Comparison of ENCODE assay signal across 8 mouse cellular contexts in the genomic region with DNA sequence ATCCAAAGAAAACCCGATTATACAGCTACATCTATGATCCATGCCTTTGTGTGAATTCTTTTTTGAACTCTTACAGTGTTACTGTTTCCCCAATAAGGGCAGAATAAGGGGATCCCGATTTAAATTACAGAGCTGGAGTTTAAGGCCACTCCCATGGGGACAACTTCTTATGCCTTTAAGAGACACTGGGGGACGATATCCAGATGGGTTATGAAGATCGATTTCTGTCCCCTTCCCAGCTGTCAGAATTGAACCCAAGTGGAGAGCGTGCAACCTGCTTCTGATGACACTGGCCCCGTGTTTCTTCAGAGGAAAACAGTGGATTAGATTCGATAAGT. TPM values are rescaled to one million over a fixed set of nuclear protein-coding genes. Genes with fewer than 3 reads are reported as not detected.
DNase-seq lines count a peak whose midpoint lies in the region; ATAC-seq and TF ChIP-seq lines count a peak whose summit lies in the region.

No protein-coding gene starts in this region.

- H3K4me2 ChIP-seq in lung, embryonic 14.5 days: peak overlapping the region; percentile 65
- peak overlapping the region; percentile 52 for H3K4me2 ChIP-seq in embryonic facial prominence, embryonic 15.5 days (replicated peaks)
- peak overlapping the region; percentile 56 for H3K4me2 ChIP-seq in limb, embryonic 12.5 days

- TF ChIP-seq CTCF in lung, embryonic 14.5 days (IDR thresholded peaks at IDR 0.05; ENCODE audit: low read depth): no peak
- no peak for TF ChIP-seq CTCF in olfactory bulb, adult 2 months (IDR thresholded peaks at IDR 0.05; ENCODE audit: insufficient read depth, low read depth, low read length)

- H3K27me3 ChIP-seq in lung, embryonic 14.5 days (ENCODE audit: insufficient read depth, low read length): no peaks in the 10 kb centered on the region
- H3K27me3 ChIP-seq in embryonic facial prominence, embryonic 15.5 days: no peaks in the 10 kb centered on the region
- H3K27me3 ChIP-seq in limb, embryonic 12.5 days: no peaks in the 10 kb centered on the region

- ATAC-seq in lung, embryonic 14.5 days (ENCODE audit: insufficient read depth): no peak
- ATAC-seq in embryonic facial prominence, embryonic 15.5 days (ENCODE audit: insufficient number of reproducible peaks, low FRiP score, low TSS enrichment, low read depth): no peak
- peak; percentile 58; the same call in 1 of the 2 replicates for ATAC-seq in limb, embryonic 12.5 days (ENCODE audit: insufficient number of reproducible peaks, insufficient read depth, low FRiP score, low TSS enrichment, low read depth)

- 17% methylated on average over 7 of the region's 7 CpGs for WGBS in lung, embryonic 14.5 days
- WGBS in embryonic facial prominence, embryonic 15.5 days: 25% methylated on average over 7 of the region's 7 CpGs
- WGBS in limb, embryonic 12.5 days: 26% methylated on average over 7 of the region's 7 CpGs
- 19% methylated on average over 7 of the region's 7 CpGs for WGBS in olfactory bulb, adult 2 months

- peak overlapping the region; percentile 62 for H3K9ac ChIP-seq in lung, embryonic 14.5 days
- H3K9ac ChIP-seq in embryonic facial prominence, embryonic 15.5 days: no peak overlapping the region
- no peak overlapping the region for H3K9ac ChIP-seq in limb, embryonic 12.5 days (replicated peaks)

- H3K36me3 ChIP-seq in lung, embryonic 14.5 days (ENCODE audit: insufficient read depth): no peaks in the 10 kb centered on the region
- no peaks in the 10 kb centered on the region for H3K36me3 ChIP-seq in embryonic facial prominence, embryonic 15.5 days
- H3K36me3 ChIP-seq in limb, embryonic 12.5 days: no peaks in the 10 kb centered on the region

- no peaks in the 10 kb centered on the region for H3K4me1 ChIP-seq in lung, embryonic 14.5 days (ENCODE audit: insufficient read depth)
- H3K4me1 ChIP-seq in embryonic facial prominence, embryonic 15.5 days: no peaks in the 10 kb centered on the region
- peaks cover 8% of the 10 kb centered on the region; the same call in 1 of the 2 replicates for H3K4me1 ChIP-seq in limb, embryonic 12.5 days (replicated peaks)
- peaks cover 3% of the 10 kb centered on the region; the same call in 1 of the 2 replicates for H3K4me1 ChIP-seq in olfactory bulb, adult 2 months (ENCODE audit: control insufficient read depth, insufficient read depth, low read length)

- peak overlapping the region; percentile 56 for H3K4me3 ChIP-seq in lung, embryonic 14.5 days (ENCODE audit: low read depth, low read length)
- H3K4me3 ChIP-seq in embryonic facial prominence, embryonic 15.5 days (replicated peaks): peak overlapping the region; percentile 61
- peak overlapping the region; percentile 57 for H3K4me3 ChIP-seq in limb, embryonic 12.5 days (replicated peaks)
- H3K4me3 ChIP-seq in olfactory bulb, adult 2 months (ENCODE audit: insufficient read depth, low read depth, low read length): peak overlapping the region; percentile 73

- H3K9me3 ChIP-seq in lung, embryonic 14.5 days (ENCODE audit: low read depth, low read length): no peaks in the 10 kb centered on the region
- no peaks in the 10 kb centered on the region for H3K9me3 ChIP-seq in embryonic facial prominence, embryonic 15.5 days (replicated peaks)
- H3K9me3 ChIP-seq in limb, embryonic 12.5 days: no peaks in the 10 kb centered on the region

- no peak for DNase-seq in lung, embryonic 14.5 days
- no peak for DNase-seq in lung, postnatal 14 days
- no peak for DNase-seq in spleen, postnatal 36 days (ENCODE audit: low spot score in 2 of 2)
- DNase-seq in frontal cortex, postnatal 36 days (ENCODE audit: low spot score in 2 of 2): no peak
- no peak for DNase-seq in kidney, postnatal 36 days

- no peak for TF ChIP-seq POLR2A in olfactory bulb, adult 2 months (IDR thresholded peaks at IDR 0.05; ENCODE audit: insufficient read depth, low read depth, low read length)

- no peak overlapping the region for H3K27ac ChIP-seq in lung, embryonic 14.5 days (ENCODE audit: low read depth)
- 0 out of 2 replicates have a peak overlapping the region, but pooled peaks have one; percentile 34 for H3K27ac ChIP-seq in embryonic facial prominence, embryonic 15.5 days (replicated peaks)
- H3K27ac ChIP-seq in limb, embryonic 12.5 days: peak overlapping the region; percentile 53; the same call in 1 of the 2 replicates
- no peak overlapping the region for H3K27ac ChIP-seq in olfactory bulb, adult 2 months (ENCODE audit: insufficient read depth, low read depth, low read length)

RNA-seq across cellular contexts. Expression of a gene that starts 0.3 kb away (rescaled TPM):
- 8.7 and 8.9 TPM in 2 replicates for polyA plus RNA-seq in lung, embryonic 14.5 days (2014; fragmentation: Nextera tagmentation; extraction: Ambion mirVana)
- 14.8 and 15.5 TPM in 2 replicates for polyA plus RNA-seq in embryonic facial prominence, embryonic 15.5 days (2015; fragmentation: Nextera tagmentation; extraction: Ambion mirVana)
- 13.7 and 14.2 TPM in 2 replicates for polyA plus RNA-seq in limb, embryonic 12.5 days (2016; fragmentation: Nextera tagmentation; extraction: Ambion mirVana)
- 368 TPM in 1 of 2 replicates, not detected in the other for polyA plus RNA-seq in olfactory bulb, adult 2 months (2012; ENCODE audit: insufficient read depth, insufficient read length, low replicate concordance, missing spikeins)

RNA-seq across cellular contexts. Expression of a gene that starts 11.4 kb away (rescaled TPM):
- polyA plus RNA-seq in lung, embryonic 14.5 days (2014; fragmentation: Nextera tagmentation; extraction: Ambion mirVana): 30.9 and 32.3 TPM in 2 replicates
- polyA plus RNA-seq in embryonic facial prominence, embryonic 15.5 days (2015; fragmentation: Nextera tagmentation; extraction: Ambion mirVana): 24.6 and 24.8 TPM in 2 replicates
- polyA plus RNA-seq in limb, embryonic 12.5 days (2016; fragmentation: Nextera tagmentation; extraction: Ambion mirVana): 30.2 and 31.6 TPM in 2 replicates
- polyA plus RNA-seq in olfactory bulb, adult 2 months (2012; ENCODE audit: insufficient read depth, insufficient read length, low replicate concordance, missing spikeins): not detected in 2 replicates

RNA-seq across cellular contexts. Expression of a gene that starts 59.8 kb away (rescaled TPM):
- not detected in 2 replicates for polyA plus RNA-seq in lung, embryonic 14.5 days (2014; fragmentation: Nextera tagmentation; extraction: Ambion mirVana)
- 0.21 TPM in 1 of 2 replicates, not detected in the other for polyA plus RNA-seq in embryonic facial prominence, embryonic 15.5 days (2015; fragmentation: Nextera tagmentation; extraction: Ambion mirVana)
- not detected in 2 replicates for polyA plus RNA-seq in limb, embryonic 12.5 days (2016; fragmentation: Nextera tagmentation; extraction: Ambion mirVana)
- not detected in 2 replicates for polyA plus RNA-seq in olfactory bulb, adult 2 months (2012; ENCODE audit: insufficient read depth, insufficient read length, low replicate concordance, missing spikeins)

Comparison
In these comparisons a context has a peak if more than half of its experiments do, and no peak if none do; other contexts are left out.
1. H3K27ac ChIP-seq: peak in embryonic facial prominence, embryonic 15.5 days (single experiment) and limb, embryonic 12.5 days (single experiment); none in lung, embryonic 14.5 days (single experiment) and olfactory bulb, adult 2 months (single experiment).
2. RNA of a gene that starts 11.4 kb away (polyA plus RNA-seq): 30.9 to 32.3 TPM in lung, embryonic 14.5 days, 30.2 to 31.6 TPM in limb, embryonic 12.5 days and 24.6 to 24.8 TPM in embryonic facial prominence, embryonic 15.5 days; not detected in olfactory bulb, adult 2 months; every median in the first group is over 10 times any median in the second.
3. Peak in every context shown above with its lines, with median percentiles within 50 percentile points of each other: H3K4me2 ChIP-seq and H3K4me3 ChIP-seq.